Mouse (Mus musculus): Measurements from ENCODE around the gene Slc24a4. TPM values are rescaled to one million over a fixed set of nuclear protein-coding genes. Genes with fewer than 3 reads are reported as not detected.

Slc24a4 gene
- not detected for polyA plus RNA-seq (2015; fragmentation: Illumina TruSeq; extraction: RNeasy Lipid Tissue Mini Kit (QIAGEN cat#74804); ENCODE audit: insufficient read depth, low replicate concordance)

DNA sequence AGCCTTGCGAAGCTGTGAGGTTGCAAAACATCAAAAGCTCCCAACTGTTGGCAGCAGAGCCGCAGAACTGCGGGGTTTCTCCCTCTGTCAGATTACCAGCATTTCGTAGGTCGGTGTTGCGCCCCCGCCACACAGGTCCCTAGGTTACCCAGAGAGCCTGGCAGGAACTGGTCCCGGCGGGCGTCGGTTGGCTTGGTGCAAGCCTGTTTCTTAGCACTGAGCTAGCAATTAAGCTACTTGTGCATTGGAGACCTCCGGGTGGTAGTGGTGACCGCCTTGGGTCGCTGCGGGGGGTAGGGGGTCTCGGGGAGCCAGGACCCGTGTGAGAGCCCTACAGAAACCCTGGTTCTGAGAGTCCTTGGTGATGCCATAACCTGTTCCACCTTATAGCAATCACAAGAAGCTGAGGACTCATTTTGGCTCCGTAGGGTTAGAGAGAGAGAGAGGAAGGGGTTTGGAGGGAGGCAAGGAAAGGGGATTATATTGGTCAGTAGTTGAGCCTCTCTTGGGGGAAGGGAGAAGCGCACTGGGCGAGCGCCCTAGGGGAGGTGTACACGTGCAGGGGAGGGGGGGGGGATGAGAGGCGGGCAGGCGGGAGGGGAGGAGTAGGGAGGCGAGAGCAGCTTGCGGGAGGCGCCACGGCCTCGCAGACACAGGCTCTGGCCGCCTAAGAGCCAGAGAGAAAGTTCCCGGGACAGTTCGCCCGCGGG lies at the start of gene Slc24a4:
TSS of gene Slc24a4 (plus strand) at position 653 of the 710 bp plus-strand sequence.

DNA sequence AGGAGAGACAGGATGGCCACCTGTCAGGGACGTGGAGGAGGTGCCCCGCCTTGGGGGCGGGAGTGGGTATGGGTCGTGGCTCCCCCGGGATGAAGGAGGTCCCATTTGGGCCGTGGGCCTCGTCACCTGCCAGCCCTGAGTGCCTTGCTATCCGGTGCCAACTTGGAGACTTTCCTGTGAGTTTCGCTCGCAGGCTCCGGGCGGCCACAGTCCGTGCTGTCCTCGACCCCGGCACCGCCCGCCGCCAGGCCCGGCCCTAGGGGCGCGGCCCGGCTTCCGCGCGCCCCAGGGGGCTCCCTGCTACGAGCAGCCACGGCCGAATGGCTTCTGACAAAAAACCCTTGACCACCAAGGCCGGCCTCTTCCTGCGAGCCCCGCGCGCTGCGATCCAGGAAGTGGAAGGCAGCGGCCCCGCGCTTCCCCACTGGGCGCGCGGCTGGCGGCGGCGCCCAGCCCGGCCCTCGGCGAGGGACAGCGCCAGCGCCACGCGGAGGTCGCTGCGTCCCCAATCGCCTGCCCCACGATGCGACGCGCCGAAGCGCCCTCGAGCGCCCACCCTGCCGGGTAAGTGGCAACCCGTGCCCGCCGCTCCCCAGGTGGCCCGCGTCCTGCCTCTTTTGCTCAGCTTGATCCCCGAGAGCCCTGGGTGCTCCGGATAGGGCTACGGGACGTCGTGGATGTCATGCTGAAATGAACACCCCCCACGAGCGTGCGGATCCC lies 154.4 kb downstream of the Slc24a4 start, which contains the start of gene Rin3:
TSS of gene Rin3 (plus strand) at position 286 of the 720 bp plus-strand sequence.

Other genes with a start within 250 kb of the Slc24a4 start
- gene Trip11, start 215.5 kb upstream of the Slc24a4 start, polyA plus RNA-seq (2015; fragmentation: Illumina TruSeq; extraction: RNeasy Lipid Tissue Mini Kit (QIAGEN cat#74804); ENCODE audit: insufficient read depth, low replicate concordance): 27.1 TPM
- 40.0 TPM for gene Atxn3, start 170.5 kb upstream of the Slc24a4 start, polyA plus RNA-seq (2015; fragmentation: Illumina TruSeq; extraction: RNeasy Lipid Tissue Mini Kit (QIAGEN cat#74804); ENCODE audit: insufficient read depth, low replicate concordance)
- 41.1 TPM for gene Cpsf2, start 152.7 kb upstream of the Slc24a4 start, polyA plus RNA-seq (2015; fragmentation: Illumina TruSeq; extraction: RNeasy Lipid Tissue Mini Kit (QIAGEN cat#74804); ENCODE audit: insufficient read depth, low replicate concordance)
- 41.8 TPM for gene Rin3, start 154.3 kb downstream of the Slc24a4 start, polyA plus RNA-seq (2015; fragmentation: Illumina TruSeq; extraction: RNeasy Lipid Tissue Mini Kit (QIAGEN cat#74804); ENCODE audit: insufficient read depth, low replicate concordance)

All from spleen, adult 10 weeks (tissue).